Mouse (Mus musculus): ENCODE measurements around the gene Pomp. TPM values are rescaled to one million over a fixed set of nuclear protein-coding genes. Genes with fewer than 3 reads are reported as not detected.

The Pomp gene
- total RNA-seq (2014; fragmentation: Nextera tagmentation) (142 and 148 TPM in 2 replicates), total RNA-seq (2017) (204 and 300 TPM in 2 replicates)

- ATAC-seq (replicated peaks; ENCODE audit: low FRiP score, low TSS enrichment, poor library complexity, severe bottlenecking): peak; percentile 93
Observed at GRCm38 (mm10) chr5:147860449-147861261, at the start of gene Pomp. TSS of gene Pomp (plus strand) at chr5:147860461.

- ATAC-seq (replicated peaks; ENCODE audit: low FRiP score, low TSS enrichment, poor library complexity, severe bottlenecking): no peak
Observed at GRCm38 (mm10) chr5:147812255-147813040, 47.8 kb upstream of the Pomp start.

GRCm38 (mm10) chr5:147814971-147815370, 45.3 kb upstream of the Pomp start:
- ATAC-seq (replicated peaks; ENCODE audit: low FRiP score, low TSS enrichment, poor library complexity, severe bottlenecking): peak; percentile 18; the same call in 1 of the 2 replicates

- peak; percentile 68 for ATAC-seq (replicated peaks; ENCODE audit: low FRiP score, low TSS enrichment, poor library complexity, severe bottlenecking)
Observed at GRCm38 (mm10) chr5:147815592-147815991, 44.7 kb upstream of the Pomp start.

GRCm38 (mm10) chr5:147816465-147816864, 43.8 kb upstream of the Pomp start:
- ATAC-seq (replicated peaks; ENCODE audit: low FRiP score, low TSS enrichment, poor library complexity, severe bottlenecking): no peak

GRCm38 (mm10) chr5:147817747-147818496, 42.3 kb upstream of the Pomp start:
- no peak for ATAC-seq (replicated peaks; ENCODE audit: low FRiP score, low TSS enrichment, poor library complexity, severe bottlenecking)

GRCm38 (mm10) chr5:147818866-147819265, 41.4 kb upstream of the Pomp start:
- ATAC-seq (replicated peaks; ENCODE audit: low FRiP score, low TSS enrichment, poor library complexity, severe bottlenecking): no peak

- no peak for ATAC-seq (replicated peaks; ENCODE audit: low FRiP score, low TSS enrichment, poor library complexity, severe bottlenecking)
Observed at GRCm38 (mm10) chr5:147819895-147820294, 40.4 kb upstream of the Pomp start.

- ATAC-seq (replicated peaks; ENCODE audit: low FRiP score, low TSS enrichment, poor library complexity, severe bottlenecking): no peak
Observed at GRCm38 (mm10) chr5:147824021-147824605, 36.1 kb upstream of the Pomp start.

GRCm38 (mm10) chr5:147825375-147825969, 34.8 kb upstream of the Pomp start:
- peak; percentile 48; the same call in 1 of the 2 replicates for ATAC-seq (replicated peaks; ENCODE audit: low FRiP score, low TSS enrichment, poor library complexity, severe bottlenecking)

- no peak for ATAC-seq (replicated peaks; ENCODE audit: low FRiP score, low TSS enrichment, poor library complexity, severe bottlenecking)
Observed at GRCm38 (mm10) chr5:147826091-147826490, 34.2 kb upstream of the Pomp start.

- no peak for ATAC-seq (replicated peaks; ENCODE audit: low FRiP score, low TSS enrichment, poor library complexity, severe bottlenecking)
Observed at GRCm38 (mm10) chr5:147826546-147826945, 33.7 kb upstream of the Pomp start.

- no peak for ATAC-seq (replicated peaks; ENCODE audit: low FRiP score, low TSS enrichment, poor library complexity, severe bottlenecking)
Observed at GRCm38 (mm10) chr5:147828846-147829245, 31.4 kb upstream of the Pomp start.

- no peak for ATAC-seq (replicated peaks; ENCODE audit: low FRiP score, low TSS enrichment, poor library complexity, severe bottlenecking)
Observed at GRCm38 (mm10) chr5:147832842-147833241, 27.4 kb upstream of the Pomp start.

- no peak for ATAC-seq (replicated peaks; ENCODE audit: low FRiP score, low TSS enrichment, poor library complexity, severe bottlenecking)
Observed at GRCm38 (mm10) chr5:147834841-147835500, 25.3 kb upstream of the Pomp start.

- no peak for ATAC-seq (replicated peaks; ENCODE audit: low FRiP score, low TSS enrichment, poor library complexity, severe bottlenecking)
Observed at GRCm38 (mm10) chr5:147839418-147839817, 20.8 kb upstream of the Pomp start.

- ATAC-seq (replicated peaks; ENCODE audit: low FRiP score, low TSS enrichment, poor library complexity, severe bottlenecking): no peak
Observed at GRCm38 (mm10) chr5:147843340-147843739, 16.9 kb upstream of the Pomp start.

- ATAC-seq (replicated peaks; ENCODE audit: low FRiP score, low TSS enrichment, poor library complexity, severe bottlenecking): no peak
Observed at GRCm38 (mm10) chr5:147845319-147845718, 14.9 kb upstream of the Pomp start.

GRCm38 (mm10) chr5:147847361-147847760, 12.9 kb upstream of the Pomp start:
- ATAC-seq (replicated peaks; ENCODE audit: low FRiP score, low TSS enrichment, poor library complexity, severe bottlenecking): no peak
